Mouse (Mus musculus) brain, adult 2 months (tissue): ENCODE measurements around the gene Fam107a.

Experiments
- DNase-seq: peaks from one replicate; pipeline ENCODE4 v3.0.0; 2011; ENCODE audit warnings: low read depth, low spot score

Gene Fam107a

GRCm38 (mm10) chr14:8257521-8258334 is 60.1 kb downstream of the Fam107a start:
- no peak for DNase-seq

GRCm38 (mm10) chr14:8256881-8257280 is 60.9 kb downstream of the Fam107a start:
- DNase-seq, result no peak

GRCm38 (mm10) chr14:8256072-8256471 is 61.8 kb downstream of the Fam107a start:
- no peak for DNase-seq

- DNase-seq, result peak; percentile 86
Measured at GRCm38 (mm10) chr14:8255076-8255729, 62.6 kb downstream of the Fam107a start.

GRCm38 (mm10) chr14:8251330-8251885 is 66.4 kb downstream of the Fam107a start:
- no peak for DNase-seq

- DNase-seq, result no peak
Measured at GRCm38 (mm10) chr14:8250141-8250871, 67.5 kb downstream of the Fam107a start.

GRCm38 (mm10) chr14:8249206-8249605 is 68.6 kb downstream of the Fam107a start:
- peak; percentile 31 for DNase-seq

- DNase-seq, result no peak
Measured at GRCm38 (mm10) chr14:8246878-8247277, 70.9 kb downstream of the Fam107a start.
